Mouse (Mus musculus) kidney, postnatal 0 days (tissue): ENCODE results near the gene Fat3. TPM values are rescaled to one million over a fixed set of nuclear protein-coding genes. Genes with fewer than 3 reads are reported as not detected.

Experiments used
- ATAC-seq: fragments of 200-750 bp; cut with Nextera tagmentation; replicated peaks from 2 replicates; pipeline ENCODE4 v1.8.0; 2017; ENCODE audit warnings: low read depth, moderate number of reproducible peaks, moderate TSS enrichment, moderate library complexity; ENCODE audit not compliant: low FRiP score
- DNase-seq: peaks from one replicate; pipeline ENCODE4 v3.0.0-alpha.2; 2016; ENCODE audit warnings: low spot score
- H3K27ac ChIP-seq: fragments of 300-500 bp; sonication (generic); 2 replicates; pipeline ENCODE4 v1.5.1; 2014; ENCODE audit warnings: mild to moderate bottlenecking
- H3K27me3 ChIP-seq: fragments of 300-500 bp; sonication (generic); 2 replicates; pipeline ENCODE4 v1.6.1; 2014; ENCODE audit warnings: low read length, mixed read lengths; ENCODE audit not compliant: insufficient read depth
- H3K36me3 ChIP-seq: fragments of 300-500 bp; sonication (generic); 2 replicates; pipeline ENCODE4 v1.6.1; 2014; ENCODE audit warnings: low read length, mixed read lengths; ENCODE audit not compliant: insufficient read depth
- H3K4me1 ChIP-seq: fragments of 300-500 bp; sonication (generic); replicated peaks from 2 replicates; pipeline ENCODE4 v1.6.1; 2014; ENCODE audit warnings: antibody characterized with exemption, low read length, mixed read lengths; ENCODE audit not compliant: insufficient read depth
- H3K4me2 ChIP-seq: fragments of 300-500 bp; sonication (generic); 2 replicates; pipeline ENCODE4 v1.6.1; 2014; ENCODE audit warnings: mild to moderate bottlenecking, low read length, moderate library complexity, mixed read lengths
- H3K4me3 ChIP-seq: fragments of 300-500 bp; sonication (generic); replicated peaks from 2 replicates; pipeline ENCODE4 v1.5.1; 2014; ENCODE audit warnings: low read depth, low read length
- H3K9ac ChIP-seq: fragments of 300-500 bp; sonication (generic); 2 replicates; pipeline ENCODE4 v1.6.1; 2014; ENCODE audit warnings: low read depth, low read length
- H3K9me3 ChIP-seq: fragments of 300-500 bp; sonication (generic); replicated peaks from 2 replicates; pipeline ENCODE4 v1.6.1; 2016; ENCODE audit warnings: low read length, inconsistent platforms, mixed read lengths
- CTCF ChIP-seq: IDR thresholded peaks from 2 replicates; pipeline ENCODE4 v1.5.1; 2016; ENCODE audit warnings: antibody characterized with exemption, low read depth, mild to moderate bottlenecking, moderate library complexity
- WGBS: fragments of 180-500 bp; shearing (Covaris S2); extraction: QIAGEN DNeasy Blood & Tissue Kit; methylation state at CpG from one replicate; pipeline ENCODE4 v1.1.7; 2014; 5-methylcytosine and 5-hydroxymethylcytosine counted together
- polyA plus RNA-seq: library from polyadenylated mRNA; unstranded; fragments of >200 nt; fragmentation: Nextera tagmentation; extraction: Ambion mirVana; gene quantifications from 2 replicates; pipeline ENCODE4 v1.2.1, GENCODE M21; 2015

The Fat3 gene
- polyA plus RNA-seq, 1 experiment from 2014 or later = 1.5 TPM

- Histone ChIP-seq H3K9me3 (no peaks in the 10 kb centered on the region), H3K36me3 (no peaks in the 10 kb centered on the region), H3K27ac (no peak overlapping the region), H3K4me1 (no peaks in the 10 kb centered on the region), H3K4me2 (no peak overlapping the region), H3K4me3 (no peak overlapping the region), H3K9ac (no peak overlapping the region), H3K27me3 (no peaks in the 10 kb centered on the region)
- TF ChIP-seq CTCF = no peak
- ATAC-seq (no peak), DNase-seq (no peak)
These were observed 620.3 kb downstream of the Fat3 start for GRCm38 (mm10) chr9:15880754-15881153.

- ATAC-seq (peak; percentile 54), DNase-seq (peak; percentile 69)
- TF ChIP-seq CTCF = peak; percentile 89
- Histone ChIP-seq H3K4me2 (no peak overlapping the region), H3K27ac (no peak overlapping the region), H3K4me3 (no peak overlapping the region), H3K4me1 (no peaks in the 10 kb centered on the region), H3K36me3 (no peaks in the 10 kb centered on the region), H3K9me3 (no peaks in the 10 kb centered on the region), H3K27me3 (no peaks in the 10 kb centered on the region), H3K9ac (no peak overlapping the region)
- 25% methylated on average over 3 of the region's 3 CpGs for WGBS
These were observed 620.9 kb downstream of the Fat3 start for GRCm38 (mm10) chr9:15880160-15880603.

- 62% methylated on average over 19 of the region's 19 CpGs for WGBS
These were observed 626.5 kb downstream of the Fat3 start, which contains the start of gene Mtnr1b for GRCm38 (mm10) chr9:15874506-15875160. Gene Mtnr1b, minus strand, starts transcription at chr9:15874556.

GRCm38 (mm10) chr9:15870013-15870412 is 631.1 kb downstream of the Fat3 start:
- H3K9ac ChIP-seq = no peak overlapping the region
- DNase-seq = no peak
- H3K27me3 ChIP-seq = no peaks in the 10 kb centered on the region
- H3K4me3 ChIP-seq = no peak overlapping the region
- 67% methylated on average over 4 of the region's 4 CpGs for WGBS
- H3K4me1 ChIP-seq = no peaks in the 10 kb centered on the region
- no peak for ATAC-seq
- H3K4me2 ChIP-seq = no peak overlapping the region
- no peaks in the 10 kb centered on the region for H3K9me3 ChIP-seq
- TF ChIP-seq CTCF = no peak
- H3K36me3 ChIP-seq = no peaks in the 10 kb centered on the region
- H3K27ac ChIP-seq = no peak overlapping the region

More at GRCm38 (mm10) chr9:15874506-15875160, 626.5 kb downstream of the Fat3 start, which contains the start of gene Mtnr1b:
- H3K4me1 ChIP-seq = no peaks in the 10 kb centered on the region
- no peak within 1 kb of the TSS for H3K4me3 ChIP-seq
- no peaks in the 10 kb centered on the region for H3K36me3 ChIP-seq
- TF ChIP-seq CTCF = no peak
- no peaks in the 10 kb centered on the region for H3K9me3 ChIP-seq
- no peak within 1 kb of the TSS for H3K9ac ChIP-seq
- no peak within 1 kb of the TSS for H3K4me2 ChIP-seq
- ATAC-seq (no peak), DNase-seq (no peak)
- H3K27me3 ChIP-seq = no peaks in the 10 kb centered on the region
- no peak within 1 kb of the TSS for H3K27ac ChIP-seq

- WGBS = 71% methylated on average over 4 of the region's 4 CpGs
- H3K27me3 ChIP-seq = no peaks in the 10 kb centered on the region
- ATAC-seq = no peak
- no peak overlapping the region for H3K4me3 ChIP-seq
- no peaks in the 10 kb centered on the region for H3K9me3 ChIP-seq
- H3K9ac ChIP-seq = no peak overlapping the region
- no peaks in the 10 kb centered on the region for H3K36me3 ChIP-seq
- H3K27ac ChIP-seq = no peak overlapping the region
- no peaks in the 10 kb centered on the region for H3K4me1 ChIP-seq
- DNase-seq = no peak
- no peak overlapping the region for H3K4me2 ChIP-seq
- TF ChIP-seq CTCF = no peak
These were observed 631.6 kb downstream of the Fat3 start for GRCm38 (mm10) chr9:15869456-15869855.

GRCm38 (mm10) chr9:15866280-15867072 is 634.6 kb downstream of the Fat3 start:
- H3K27me3 ChIP-seq = no peaks in the 10 kb centered on the region
- H3K4me2 ChIP-seq = no peak overlapping the region
- no peaks in the 10 kb centered on the region for H3K9me3 ChIP-seq
- WGBS = 64% methylated on average over 10 of the region's 10 CpGs
- no peak overlapping the region for H3K9ac ChIP-seq
- no peak for DNase-seq
- H3K36me3 ChIP-seq = no peaks in the 10 kb centered on the region
- ATAC-seq = no peak
- no peak overlapping the region for H3K27ac ChIP-seq
- no peak overlapping the region for H3K4me3 ChIP-seq
- no peak for TF ChIP-seq CTCF
- no peaks in the 10 kb centered on the region for H3K4me1 ChIP-seq
